Mouse (Mus musculus): Measurements from ENCODE around the gene Dgkb. TPM values are rescaled to one million over a fixed set of nuclear protein-coding genes. Genes with fewer than 3 reads are reported as not detected.

Dgkb gene
- polyA plus RNA-seq, 1 experiment from 2014 or later, result 1.6 TPM

DNA sequence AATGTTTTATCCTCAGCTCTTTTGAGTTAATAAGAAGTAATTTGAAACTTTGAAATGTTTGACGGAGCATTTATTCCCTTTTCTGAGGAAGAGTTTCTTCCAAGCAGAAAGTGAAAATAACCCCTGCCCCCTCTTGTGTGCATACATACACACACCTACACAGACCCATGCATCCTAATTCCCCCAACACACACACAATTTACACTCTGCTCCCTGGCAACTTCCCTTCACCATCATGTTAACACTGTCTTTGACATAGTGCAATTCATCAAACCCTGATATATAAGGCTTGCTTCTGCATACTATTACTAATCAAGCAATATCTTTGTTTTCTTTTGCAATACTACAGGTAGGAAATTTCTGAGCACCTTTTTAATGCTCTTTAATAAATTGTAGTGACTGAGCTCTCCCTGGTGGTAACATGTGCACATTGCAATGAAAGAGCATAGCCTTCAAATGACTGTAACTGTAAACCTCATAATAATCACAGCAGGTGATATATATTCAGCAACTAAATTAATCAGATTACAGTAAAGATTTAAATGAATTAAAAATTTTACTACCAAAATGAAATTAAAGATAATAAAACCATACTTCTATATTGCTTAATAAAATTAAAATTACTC is 297.6 kb downstream of the Dgkb start:
- DNase-seq (ENCODE audit: low spot score) (no peak), ATAC-seq (ENCODE audit: insufficient read depth, low FRiP score, low TSS enrichment) (peak; percentile 64)
- Histone ChIP-seq H3K4me3 (ENCODE audit: low read depth, low read length) (no peak overlapping the region), H3K4me1 (ENCODE audit: control insufficient read depth, insufficient read depth, low read length) (no peaks in the 10 kb centered on the region), H3K9me3 (ENCODE audit: control insufficient read depth, low read length) (no peaks in the 10 kb centered on the region), H3K36me3 (ENCODE audit: control insufficient read depth, insufficient read depth, low read length) (no peaks in the 10 kb centered on the region), H3K4me2 (ENCODE audit: low read depth) (no peak overlapping the region), H3K27ac (ENCODE audit: low read depth, low read length) (no peak overlapping the region), H3K9ac (ENCODE audit: low read length) (no peak overlapping the region), H3K27me3 (ENCODE audit: control insufficient read depth, insufficient read depth, low read length) (no peaks in the 10 kb centered on the region)
- WGBS, result 55% methylated on average over 1 of the region's 1 CpGs

DNA sequence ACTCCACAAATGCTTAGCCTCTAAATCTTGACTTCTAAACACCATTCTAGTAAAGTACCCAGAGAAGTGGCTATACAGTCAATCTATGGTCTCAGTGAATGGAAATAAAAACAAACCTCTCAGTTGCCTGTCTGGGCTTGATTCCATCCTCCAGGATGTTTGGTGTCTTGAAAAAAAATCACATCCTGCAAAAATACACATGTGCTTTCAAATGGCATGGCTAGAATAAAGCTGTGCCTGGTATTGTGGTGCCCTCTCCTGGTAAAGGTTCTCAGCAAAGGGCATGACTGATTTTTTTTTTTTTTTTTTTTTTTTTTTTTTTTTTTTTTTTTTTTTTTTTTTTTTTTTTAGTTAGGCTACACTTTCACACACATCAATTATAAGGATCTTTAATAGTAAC is 306.0 kb downstream of the Dgkb start:
- ATAC-seq (ENCODE audit: insufficient read depth, low FRiP score, low TSS enrichment), result no peak
- no peak overlapping the region for H3K4me2 ChIP-seq (ENCODE audit: low read depth)
- no peak overlapping the region for H3K4me3 ChIP-seq (ENCODE audit: low read depth, low read length)
- H3K9me3 ChIP-seq (ENCODE audit: control insufficient read depth, low read length), result no peaks in the 10 kb centered on the region
- H3K4me1 ChIP-seq (ENCODE audit: control insufficient read depth, insufficient read depth, low read length), result no peaks in the 10 kb centered on the region
- no peak overlapping the region for H3K9ac ChIP-seq (ENCODE audit: low read length)
- no peak overlapping the region for H3K27ac ChIP-seq (ENCODE audit: low read depth, low read length)
- H3K27me3 ChIP-seq (ENCODE audit: control insufficient read depth, insufficient read depth, low read length), result no peaks in the 10 kb centered on the region
- no peak for DNase-seq (ENCODE audit: low spot score)
- no peaks in the 10 kb centered on the region for H3K36me3 ChIP-seq (ENCODE audit: control insufficient read depth, insufficient read depth, low read length)

DNA sequence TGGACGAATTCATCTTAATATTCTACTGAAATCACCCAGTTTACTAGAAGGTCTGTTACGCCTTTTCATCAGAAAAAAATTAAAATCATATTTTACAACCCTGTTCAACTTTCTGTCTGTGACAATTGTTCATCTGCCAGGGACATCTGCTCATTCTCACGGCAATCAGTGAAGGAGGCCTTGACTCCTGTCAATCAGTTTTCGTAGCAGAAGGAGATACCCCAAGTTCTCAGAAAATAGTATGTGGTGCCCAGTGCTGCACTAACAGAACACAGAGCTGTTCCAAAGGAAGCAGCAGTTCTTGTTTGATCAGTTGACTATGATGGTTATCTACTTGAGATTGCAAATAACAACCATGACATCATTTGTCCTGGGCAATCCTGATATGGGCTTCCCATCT is 307.8 kb downstream of the Dgkb start:
- Histone ChIP-seq H3K27ac (ENCODE audit: low read depth, low read length) (no peak overlapping the region), H3K4me1 (ENCODE audit: control insufficient read depth, insufficient read depth, low read length) (no peaks in the 10 kb centered on the region), H3K4me2 (ENCODE audit: low read depth) (no peak overlapping the region), H3K36me3 (ENCODE audit: control insufficient read depth, insufficient read depth, low read length) (no peaks in the 10 kb centered on the region), H3K27me3 (ENCODE audit: control insufficient read depth, insufficient read depth, low read length) (no peaks in the 10 kb centered on the region), H3K9ac (ENCODE audit: low read length) (no peak overlapping the region), H3K9me3 (ENCODE audit: control insufficient read depth, low read length) (no peaks in the 10 kb centered on the region), H3K4me3 (ENCODE audit: low read depth, low read length) (no peak overlapping the region)
- DNase-seq (ENCODE audit: low spot score) (no peak), ATAC-seq (ENCODE audit: insufficient read depth, low FRiP score, low TSS enrichment) (no peak)
- 76% methylated on average over 4 of the region's 4 CpGs for WGBS

DNA sequence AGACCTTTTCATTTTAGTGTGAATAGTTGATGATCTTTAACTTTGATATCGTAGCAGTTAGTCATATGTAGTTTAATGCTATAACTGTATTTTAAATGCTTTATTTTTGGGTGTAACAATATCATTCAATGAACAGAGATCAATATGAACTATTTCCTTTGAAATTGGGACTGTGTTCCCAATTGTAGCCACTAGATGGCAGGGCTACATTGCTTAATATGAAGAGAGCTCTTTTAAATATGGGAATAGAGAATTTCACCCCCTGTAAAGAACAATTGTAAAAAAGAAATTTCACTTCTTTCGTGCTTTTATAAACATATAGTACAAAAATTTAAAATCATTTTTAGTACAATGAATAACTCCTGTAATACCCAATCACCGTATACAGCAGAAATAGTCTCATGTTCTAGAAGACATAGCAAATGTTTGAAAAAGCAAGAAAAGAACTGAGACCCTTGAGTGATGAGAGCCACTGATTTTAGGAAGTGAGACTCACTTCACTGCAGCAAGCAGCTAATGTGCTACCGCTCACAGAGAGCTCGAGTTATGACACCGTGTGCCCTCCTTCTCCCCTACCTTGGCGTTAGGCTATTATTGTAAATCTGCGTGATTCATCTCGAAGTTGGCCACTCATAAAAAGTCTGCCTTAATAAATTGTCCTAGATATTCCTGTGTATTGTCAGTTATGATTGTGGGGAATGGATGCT is 312.8 kb downstream of the Dgkb start:
- H3K4me2 ChIP-seq (ENCODE audit: low read depth), result no peak overlapping the region
- H3K27me3 ChIP-seq (ENCODE audit: control insufficient read depth, insufficient read depth, low read length), result no peaks in the 10 kb centered on the region
- no peaks in the 10 kb centered on the region for H3K36me3 ChIP-seq (ENCODE audit: control insufficient read depth, insufficient read depth, low read length)
- DNase-seq (ENCODE audit: low spot score) (no peak), ATAC-seq (ENCODE audit: insufficient read depth, low FRiP score, low TSS enrichment) (no peak)
- H3K4me1 ChIP-seq (ENCODE audit: control insufficient read depth, insufficient read depth, low read length), result no peaks in the 10 kb centered on the region
- WGBS, result 66% methylated on average over 9 of the region's 9 CpGs
- H3K4me3 ChIP-seq (ENCODE audit: low read depth, low read length), result no peak overlapping the region
- H3K9me3 ChIP-seq (ENCODE audit: control insufficient read depth, low read length), result no peaks in the 10 kb centered on the region
- no peak overlapping the region for H3K9ac ChIP-seq (ENCODE audit: low read length)
- no peak overlapping the region for H3K27ac ChIP-seq (ENCODE audit: low read depth, low read length)

DNA sequence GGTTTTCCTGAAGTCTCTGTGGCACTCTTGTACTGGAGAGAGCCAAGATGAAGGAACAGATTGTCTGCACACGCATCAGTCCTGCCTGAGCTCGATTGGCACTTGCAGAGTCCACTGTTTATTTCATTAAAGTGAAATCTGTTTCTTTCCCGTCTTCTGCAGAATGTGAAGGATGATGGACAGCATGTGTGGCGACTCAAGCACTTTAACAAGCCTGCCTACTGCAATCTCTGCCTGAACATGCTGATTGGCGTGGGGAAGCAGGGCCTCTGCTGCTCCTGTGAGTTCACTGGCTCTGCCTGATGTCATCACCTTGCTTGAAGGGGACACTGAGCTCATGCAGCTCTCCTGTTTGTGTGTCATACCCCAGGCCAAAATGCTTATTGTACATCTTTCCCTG is 318.9 kb downstream of the Dgkb start:
- no peak overlapping the region for H3K4me3 ChIP-seq (ENCODE audit: low read depth, low read length)
- no peaks in the 10 kb centered on the region for H3K36me3 ChIP-seq (ENCODE audit: control insufficient read depth, insufficient read depth, low read length)
- no peak for ATAC-seq (ENCODE audit: insufficient read depth, low FRiP score, low TSS enrichment)
- WGBS, result 81% methylated on average over 5 of the region's 5 CpGs
- no peak for DNase-seq (ENCODE audit: low spot score)
- no peaks in the 10 kb centered on the region for H3K27me3 ChIP-seq (ENCODE audit: control insufficient read depth, insufficient read depth, low read length)
- no peak overlapping the region for H3K27ac ChIP-seq (ENCODE audit: low read depth, low read length)
- no peak overlapping the region for H3K9ac ChIP-seq (ENCODE audit: low read length)
- H3K4me1 ChIP-seq (ENCODE audit: control insufficient read depth, insufficient read depth, low read length), result no peaks in the 10 kb centered on the region
- no peaks in the 10 kb centered on the region for H3K9me3 ChIP-seq (ENCODE audit: control insufficient read depth, low read length)
- no peak overlapping the region for H3K4me2 ChIP-seq (ENCODE audit: low read depth)

DNA sequence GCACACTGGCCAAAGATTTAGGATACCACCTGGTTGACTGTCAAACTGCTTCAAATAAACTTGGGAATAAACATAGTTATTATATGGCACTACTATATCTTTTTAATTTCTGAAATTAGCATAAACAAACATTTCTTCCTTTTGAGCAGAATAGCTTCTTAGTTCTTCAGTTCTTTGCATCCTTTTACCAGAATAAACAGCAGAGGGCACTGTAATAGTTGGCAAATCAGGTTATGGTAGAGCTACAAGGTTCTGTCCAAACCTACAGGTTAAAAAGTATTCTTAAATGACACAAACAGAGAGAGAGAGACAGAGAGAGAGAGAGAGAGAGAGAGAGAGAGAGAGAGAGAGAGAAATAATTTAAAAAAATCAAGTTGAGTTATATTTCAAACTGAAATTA is 322.5 kb downstream of the Dgkb start:
- Histone ChIP-seq H3K27me3 (ENCODE audit: control insufficient read depth, insufficient read depth, low read length) (no peaks in the 10 kb centered on the region), H3K9ac (ENCODE audit: low read length) (no peak overlapping the region), H3K36me3 (ENCODE audit: control insufficient read depth, insufficient read depth, low read length) (no peaks in the 10 kb centered on the region), H3K9me3 (ENCODE audit: control insufficient read depth, low read length) (no peaks in the 10 kb centered on the region), H3K4me1 (ENCODE audit: control insufficient read depth, insufficient read depth, low read length) (no peaks in the 10 kb centered on the region), H3K4me2 (ENCODE audit: low read depth) (no peak overlapping the region), H3K4me3 (ENCODE audit: low read depth, low read length) (no peak overlapping the region), H3K27ac (ENCODE audit: low read depth, low read length) (no peak overlapping the region)
- DNase-seq (ENCODE audit: low spot score) (no peak), ATAC-seq (ENCODE audit: insufficient read depth, low FRiP score, low TSS enrichment) (no peak)

DNA sequence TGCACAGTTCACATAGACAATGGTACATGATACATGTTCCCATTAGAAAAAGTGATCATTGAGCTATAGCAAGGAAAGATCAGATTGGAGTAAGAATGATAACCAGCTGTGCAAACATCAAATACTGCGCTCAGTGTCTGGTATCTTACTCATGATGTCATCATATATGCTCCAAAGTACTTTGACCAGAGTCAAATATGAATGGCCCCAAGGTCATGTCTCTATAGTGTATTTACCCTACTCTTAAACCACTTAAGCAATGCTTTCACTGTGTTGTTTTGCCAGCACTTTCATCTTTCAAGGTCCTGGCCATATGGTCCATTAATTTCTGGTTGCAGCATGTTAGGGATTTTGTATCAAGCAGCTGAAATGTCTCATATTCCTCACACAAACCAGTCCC is 415.1 kb downstream of the Dgkb start:
- H3K27me3 ChIP-seq (ENCODE audit: control insufficient read depth, insufficient read depth, low read length), result no peaks in the 10 kb centered on the region
- no peak overlapping the region for H3K4me2 ChIP-seq (ENCODE audit: low read depth)
- ATAC-seq (ENCODE audit: insufficient read depth, low FRiP score, low TSS enrichment) (no peak), DNase-seq (ENCODE audit: low spot score) (no peak)
- H3K36me3 ChIP-seq (ENCODE audit: control insufficient read depth, insufficient read depth, low read length), result no peaks in the 10 kb centered on the region
- 73% methylated on average over 1 of the region's 1 CpGs for WGBS
- H3K27ac ChIP-seq (ENCODE audit: low read depth, low read length), result no peak overlapping the region
- H3K9ac ChIP-seq (ENCODE audit: low read length), result no peak overlapping the region
- no peaks in the 10 kb centered on the region for H3K9me3 ChIP-seq (ENCODE audit: control insufficient read depth, low read length)
- no peak overlapping the region for H3K4me3 ChIP-seq (ENCODE audit: low read depth, low read length)
- H3K4me1 ChIP-seq (ENCODE audit: control insufficient read depth, insufficient read depth, low read length), result no peaks in the 10 kb centered on the region

DNA sequence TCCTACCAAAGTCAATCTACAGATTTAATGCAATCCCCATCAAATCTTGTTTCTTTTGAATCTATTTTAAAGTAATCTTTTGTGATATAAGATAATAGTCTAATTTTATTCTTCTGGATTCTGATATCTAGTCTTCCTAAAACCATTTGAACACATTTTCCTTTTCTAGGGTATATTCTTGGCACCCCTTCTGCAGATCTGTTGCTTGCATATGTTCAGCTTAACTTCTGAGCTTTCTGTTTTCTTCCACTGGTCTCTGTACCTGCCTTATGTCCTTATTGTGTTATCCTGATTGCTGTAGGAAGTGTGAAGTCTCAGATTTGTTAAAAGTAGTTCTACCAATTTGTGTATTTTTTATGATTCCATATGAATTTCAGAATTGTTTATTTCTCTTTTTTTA is 451.3 kb downstream of the Dgkb start:
- Histone ChIP-seq H3K27ac (ENCODE audit: low read depth, low read length) (no peak overlapping the region), H3K9ac (ENCODE audit: low read length) (no peak overlapping the region), H3K9me3 (ENCODE audit: control insufficient read depth, low read length) (no peaks in the 10 kb centered on the region), H3K4me1 (ENCODE audit: control insufficient read depth, insufficient read depth, low read length) (no peaks in the 10 kb centered on the region), H3K27me3 (ENCODE audit: control insufficient read depth, insufficient read depth, low read length) (no peaks in the 10 kb centered on the region), H3K4me2 (ENCODE audit: low read depth) (no peak overlapping the region), H3K36me3 (ENCODE audit: control insufficient read depth, insufficient read depth, low read length) (no peaks in the 10 kb centered on the region), H3K4me3 (ENCODE audit: low read depth, low read length) (no peak overlapping the region)
- DNase-seq (ENCODE audit: low spot score) (no peak), ATAC-seq (ENCODE audit: insufficient read depth, low FRiP score, low TSS enrichment) (no peak)

DNA sequence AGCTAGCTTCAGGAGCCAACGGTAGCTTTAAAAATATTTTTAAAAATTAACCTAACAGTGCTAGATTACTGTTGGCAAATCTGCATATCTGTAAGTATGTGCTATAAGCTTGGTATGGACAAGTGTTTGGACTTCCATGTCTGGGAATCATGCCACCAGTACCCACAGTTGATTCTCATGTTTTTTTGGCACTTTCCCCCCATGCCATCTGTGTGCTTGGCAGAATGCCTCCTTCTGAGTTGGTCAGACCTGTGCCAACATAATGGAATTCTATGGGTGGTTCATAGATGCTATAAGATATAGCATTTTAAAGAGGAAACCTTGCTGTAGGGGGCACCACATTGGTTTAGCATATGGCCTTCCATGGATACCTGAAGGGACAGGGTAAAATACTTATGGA is 484.0 kb downstream of the Dgkb start:
- no peak for DNase-seq (ENCODE audit: low spot score)
- ATAC-seq (ENCODE audit: insufficient read depth, low FRiP score, low TSS enrichment), result no peak
- no peak overlapping the region for H3K4me2 ChIP-seq (ENCODE audit: low read depth)

More for the DNA sequence above, 484.0 kb downstream of the Dgkb start:
- Histone ChIP-seq H3K9ac (ENCODE audit: low read length) (no peak overlapping the region), H3K27ac (ENCODE audit: low read depth, low read length) (no peak overlapping the region), H3K9me3 (ENCODE audit: control insufficient read depth, low read length) (no peaks in the 10 kb centered on the region), H3K36me3 (ENCODE audit: control insufficient read depth, insufficient read depth, low read length) (no peaks in the 10 kb centered on the region), H3K4me3 (ENCODE audit: low read depth, low read length) (no peak overlapping the region), H3K4me1 (ENCODE audit: control insufficient read depth, insufficient read depth, low read length) (no peaks in the 10 kb centered on the region), H3K27me3 (ENCODE audit: control insufficient read depth, insufficient read depth, low read length) (no peaks in the 10 kb centered on the region)
- 98% methylated on average over 1 of the region's 1 CpGs for WGBS
